Mouse (Mus musculus) MEL (cell line): ENCODE data around the gene Arl14ep.

ENCODE experiments used
- CHD1 ChIP-seq: IDR thresholded peaks from 2 replicates; pipeline ENCODE4 v1.6.1; 2012; ENCODE audit warnings: low read depth, mild to moderate bottlenecking, inconsistent platforms, low read length, improper control_type of control experiment
- CTCF ChIP-seq, 3 experiments: IDR thresholded peaks in 2 of 3; conservative IDR thresholded peaks in 1 of 3; 2 replicates each; pipeline ENCODE4 v1.5.1; 2011 to 2012; ENCODE audit warnings: low read length in 3 of 3, low read depth in 2 of 3, mild to moderate bottlenecking in 2 of 3, improper control_type of control experiment in 1 of 3, inconsistent platforms in 1 of 3, mixed read lengths in 1 of 3, moderate library complexity in 1 of 3; ENCODE audit not compliant: control insufficient read depth in 1 of 3, insufficient read depth in 1 of 3, poor library complexity in 1 of 3, severe bottlenecking in 1 of 3
- HCFC1 ChIP-seq: IDR thresholded peaks from 2 replicates; pipeline ENCODE4 v1.6.1; 2012; ENCODE audit warnings: low read depth, mild to moderate bottlenecking, inconsistent platforms, low read length, improper control_type of control experiment, moderate library complexity
- POLR2A ChIP-seq, 2 experiments: IDR thresholded peaks; 2 replicates each; pipeline ENCODE4 v1.6.1; 2011 to 2012; ENCODE audit warnings: low read length in 2 of 2, mild to moderate bottlenecking in 2 of 2, control low read depth in 1 of 2, improper control_type of control experiment in 1 of 2, low read depth in 1 of 2, moderate library complexity in 1 of 2; ENCODE audit not compliant: control insufficient read depth in 1 of 2, insufficient read depth in 1 of 2, poor library complexity in 1 of 2
- ZC3H11A ChIP-seq: IDR thresholded peaks from 2 replicates; pipeline ENCODE4 v1.6.1; 2012; ENCODE audit warnings: low read depth, mild to moderate bottlenecking, inconsistent platforms, low read length, improper control_type of control experiment
- ZMIZ1 ChIP-seq: IDR thresholded peaks from 2 replicates; pipeline ENCODE4 v1.6.1; 2012; ENCODE audit warnings: low read depth, mild to moderate bottlenecking, inconsistent platforms, low read length, improper control_type of control experiment, moderate library complexity

GRCm38 (mm10) chr2:106970971-106971370 is 3.3 kb downstream of the Arl14ep start:
- no peak for TF ChIP-seq HCFC1
- TF ChIP-seq ZMIZ1, result no peak
- TF ChIP-seq POLR2A (IDR thresholded peaks at IDR 0.05; ENCODE audit: control insufficient read depth in 1 of 2, insufficient read depth in 1 of 2, low read depth in 1 of 2, low read length in 2 of 2, poor library complexity in 1 of 2), result no peak
- no peak for TF ChIP-seq CHD1
- TF ChIP-seq ZC3H11A, result no peak
- no peak for TF ChIP-seq CTCF (IDR thresholded peaks at IDR 0.05 in 2 of 3, conservative IDR thresholded peaks at IDR 0.05 in 1 of 3; ENCODE audit: control insufficient read depth in 1 of 3, insufficient read depth in 1 of 3, low read depth in 2 of 3, low read length in 3 of 3, poor library complexity in 1 of 3, severe bottlenecking in 1 of 3)
